Mouse (Mus musculus) Patski (cell line): ENCODE data around the gene B2m. TPM values are rescaled to one million over a fixed set of nuclear protein-coding genes. Genes with fewer than 3 reads are reported as not detected.
A peak's percentile ranks its signal among the peaks of the same experiment; 100 is the strongest.

Experiments used
- ATAC-seq: fragments of 100-300 bp; one replicate; pipeline ENCODE4 v1.8.0; 2021
- CTCF ChIA-PET: fragments of 350-600 bp; sonication (Branson Sonifier 250); formaldehyde crosslinking; loops from one replicate; lab custom pipeline; 2022; ENCODE audit warnings: inconsistent platforms; lab: Charles Lee
- POLR2A ChIA-PET: fragments of 350-600 bp; sonication (Branson Sonifier 250); formaldehyde crosslinking; loops from one replicate; lab custom pipeline; 2022; ENCODE audit warnings: antibody characterized with exemption, inconsistent platforms; lab: Charles Lee
- DNase-seq: peaks from one replicate; pipeline ENCODE4 v3.0.0-alpha.2; 2011; ENCODE audit warnings: low read depth, low spot score
- H3K27me3 ChIP-seq: fragments of 371-371 bp; one replicate; pipeline ENCODE4 v1.5.1; 2021
- CTCF ChIP-seq: fragments of 100-300 bp; IDR thresholded peaks from one replicate; pipeline ENCODE4 v1.5.1; 2021
- in situ Hi-C: fragments of 300-500 bp; cut with MboI; formaldehyde crosslinking; loops from 3 replicates; pipeline ENCODE4 v1.11.1; 2018; ENCODE audit warnings: low pct_unique_long_range_greater_than_20kb, mixed read lengths
- polyA plus RNA-seq: library from polyadenylated mRNA; unstranded; gene quantifications from one replicate; pipeline ENCODE4 v1.2.3, GENCODE M21; 2021

Gene B2m
- polyA plus RNA-seq, 1 experiment from 2014 or later: 598 TPM

GRCm38 (mm10) chr2:122127635-122128034 is 19.9 kb upstream of the B2m start:
- ChIA-PET CTCF (interaction anchor here (1.7 kb wide), 1 partner anchor 32 kb away, joined by 4 read pairs; the partner anchor contains the start of gene Trim69), POLR2A (no interaction called here)
- in situ Hi-C loops: no loop called here
- ATAC-seq: peak; percentile 85
- no peak for TF ChIP-seq CTCF
- H3K27me3 ChIP-seq: no peaks in the 10 kb centered on the region
- DNase-seq: peak; percentile 49

- peaks cover 4% of the 10 kb centered on the region for H3K27me3 ChIP-seq
- no peak for TF ChIP-seq CTCF
- ATAC-seq: no peak
- POLR2A ChIA-PET: no interaction called here
- in situ Hi-C loops: no loop called here
- no peak for DNase-seq
- CTCF ChIA-PET: interaction anchor here (1.1 to 2.0 kb wide), 2 partner anchors 12 to 28 kb away, joined by 3 to 5 read pairs; partner anchors contain the start of gene Trim69
Observed at GRCm38 (mm10) chr2:122132078-122132477, 15.4 kb upstream of the B2m start.

- POLR2A ChIA-PET: no interaction called here
- peaks cover 5% of the 10 kb centered on the region for H3K27me3 ChIP-seq
- TF ChIP-seq CTCF: no peak
- CTCF ChIA-PET: interaction anchor here (1.1 to 2.0 kb wide), 2 partner anchors 11 to 28 kb away, joined by 3 to 5 read pairs; partner anchors contain the start of gene Trim69
- DNase-seq: no peak
- no peak for ATAC-seq
- in situ Hi-C loops: no loop called here
Observed at GRCm38 (mm10) chr2:122132618-122133017, 14.9 kb upstream of the B2m start.

- ATAC-seq: no peak
- in situ Hi-C loops: no loop called here
- POLR2A ChIA-PET: interaction anchor here (0.6 kb wide), 1 partner anchor 231 kb away, joined by 4 read pairs; no protein-coding TSS in a partner anchor
- no peak for DNase-seq
- H3K27me3 ChIP-seq: peaks cover 5% of the 10 kb centered on the region
- CTCF ChIA-PET: interaction anchor here (0.9 kb wide), 1 partner anchor 13 kb away, joined by 3 read pairs; no protein-coding TSS in a partner anchor
- TF ChIP-seq CTCF: no peak
Observed at GRCm38 (mm10) chr2:122137839-122138465, 9.5 kb upstream of the B2m start.

- no peak for ATAC-seq
- ChIA-PET POLR2A (no interaction called here), CTCF (no interaction called here)
- peaks cover 5% of the 10 kb centered on the region for H3K27me3 ChIP-seq
- in situ Hi-C loops: no loop called here
- DNase-seq: no peak
- no peak for TF ChIP-seq CTCF
Observed at GRCm38 (mm10) chr2:122140815-122141214, 6.7 kb upstream of the B2m start.

- no peak for DNase-seq
- CTCF ChIA-PET: no interaction called here
- peak; percentile 15 for TF ChIP-seq CTCF
- peaks cover 5% of the 10 kb centered on the region for H3K27me3 ChIP-seq
- no peak for ATAC-seq
- in situ Hi-C loops: no loop called here
- POLR2A ChIA-PET: no interaction called here
Observed at GRCm38 (mm10) chr2:122141332-122141967, 6.0 kb upstream of the B2m start.

- no peaks in the 10 kb centered on the region for H3K27me3 ChIP-seq
- no peak for ATAC-seq
- DNase-seq: no peak
- ChIA-PET POLR2A (no interaction called here), CTCF (interaction anchor here (0.7 to 1.5 kb wide), 2 partner anchors 11 to 17 kb away, joined by 3 to 5 read pairs; partner anchors contain the start of gene Trim69)
- TF ChIP-seq CTCF: no peak
- in situ Hi-C loops: no loop called here
Observed at GRCm38 (mm10) chr2:122143111-122143510, 4.4 kb upstream of the B2m start.

- CTCF ChIA-PET: no interaction called here
- no peak for ATAC-seq
- no peak for TF ChIP-seq CTCF
- no peaks in the 10 kb centered on the region for H3K27me3 ChIP-seq
- DNase-seq: no peak
- POLR2A ChIA-PET: no interaction called here
- in situ Hi-C loops: no loop called here
Observed at GRCm38 (mm10) chr2:122145756-122146155, 1.7 kb upstream of the B2m start.

- ATAC-seq (no peak), DNase-seq (no peak)
- CTCF ChIA-PET: interaction anchor here (1.4 kb wide), 1 partner anchor 22 kb away, joined by 5 read pairs; no protein-coding TSS in a partner anchor
- POLR2A ChIA-PET: interaction anchor here (1.0 to 1.2 kb wide), 2 partner anchors 11 to 27 kb away, joined by 3 to 4 read pairs; no protein-coding TSS in a partner anchor
- no peaks in the 10 kb centered on the region for H3K27me3 ChIP-seq
- TF ChIP-seq CTCF: no peak
- in situ Hi-C loops: no loop called here
Observed at GRCm38 (mm10) chr2:122146687-122147086, 799 bp upstream of the B2m start.

- TF ChIP-seq CTCF: no peak
- H3K27me3 ChIP-seq: no peaks in the 10 kb centered on the region
- ATAC-seq (peak; percentile 17), DNase-seq (peak; percentile 64)
- CTCF ChIA-PET: interaction anchor here (1.5 kb wide), 1 partner anchor 13 kb away, joined by 3 read pairs; no protein-coding TSS in a partner anchor
- in situ Hi-C loops: no loop called here
- POLR2A ChIA-PET: interaction anchor here (1.2 kb wide), 2 partner anchors 29 to 30 kb away, joined by 4 to 10 read pairs; partner anchors contain the start of gene Spg11
Observed at GRCm38 (mm10) chr2:122148242-122148917, 894 bp downstream of the B2m start.
